Mouse (Mus musculus) embryo, embryonic 11.5 days (tissue): Measurements from ENCODE around the gene Ciapin1.

Experiments
- DNase-seq: peaks from one replicate; pipeline ENCODE4 v3.0.0-alpha.2; 2012; ENCODE audit warnings: low read depth, low spot score

The Ciapin1 gene

GRCm38 (mm10) chr8:94808372-94808771 is 29.8 kb downstream of the Ciapin1 start:
- no peak for DNase-seq

GRCm38 (mm10) chr8:94807506-94807905 is 30.7 kb downstream of the Ciapin1 start:
- no peak for DNase-seq

- no peak for DNase-seq
These were observed 32.3 kb downstream of the Ciapin1 start for GRCm38 (mm10) chr8:94805811-94806210.

- no peak for DNase-seq
These were observed 33.4 kb downstream of the Ciapin1 start for GRCm38 (mm10) chr8:94804546-94805340.

- no peak for DNase-seq
These were observed 34.6 kb downstream of the Ciapin1 start for GRCm38 (mm10) chr8:94803551-94803950.

GRCm38 (mm10) chr8:94802375-94802774 is 35.8 kb downstream of the Ciapin1 start:
- DNase-seq = no peak

GRCm38 (mm10) chr8:94801293-94802095 is 36.7 kb downstream of the Ciapin1 start:
- DNase-seq = no peak

- DNase-seq = peak; percentile 46
These were observed 37.7 kb downstream of the Ciapin1 start for GRCm38 (mm10) chr8:94800278-94800968.

- no peak for DNase-seq
These were observed 43.4 kb downstream of the Ciapin1 start for GRCm38 (mm10) chr8:94794782-94795181.

- no peak for DNase-seq
These were observed 43.8 kb downstream of the Ciapin1 start for GRCm38 (mm10) chr8:94794368-94794767.

GRCm38 (mm10) chr8:94789256-94789955 is 48.8 kb downstream of the Ciapin1 start:
- DNase-seq = no peak

GRCm38 (mm10) chr8:94787524-94788501 is 50.3 kb downstream of the Ciapin1 start:
- no peak for DNase-seq

- no peak for DNase-seq
These were observed 52.1 kb downstream of the Ciapin1 start for GRCm38 (mm10) chr8:94785995-94786595.

- DNase-seq = no peak
These were observed 52.7 kb downstream of the Ciapin1 start for GRCm38 (mm10) chr8:94785247-94785985.

- no peak for DNase-seq
These were observed 54.3 kb downstream of the Ciapin1 start for GRCm38 (mm10) chr8:94783890-94784289.

GRCm38 (mm10) chr8:94781838-94782235 is 56.3 kb downstream of the Ciapin1 start:
- DNase-seq = no peak

GRCm38 (mm10) chr8:94781155-94781837 is 56.9 kb downstream of the Ciapin1 start:
- no peak for DNase-seq

GRCm38 (mm10) chr8:94780491-94781154 is 57.5 kb downstream of the Ciapin1 start:
- no peak for DNase-seq
